Mouse (Mus musculus) kidney, postnatal 0 days (tissue): ENCODE data around the gene Kcnj14. TPM values are rescaled to one million over a fixed set of nuclear protein-coding genes. Genes with fewer than 3 reads are reported as not detected.

Experiments
- ATAC-seq: fragments of 200-750 bp; cut with Nextera tagmentation; replicated peaks from 2 replicates; pipeline ENCODE4 v1.8.0; 2017; ENCODE audit warnings: low read depth, moderate number of reproducible peaks, moderate TSS enrichment, moderate library complexity; ENCODE audit not compliant: low FRiP score
- DNase-seq: peaks from one replicate; pipeline ENCODE4 v3.0.0-alpha.2; 2016; ENCODE audit warnings: low spot score
- H3K27ac ChIP-seq: fragments of 300-500 bp; sonication (generic); 2 replicates; pipeline ENCODE4 v1.5.1; 2014; ENCODE audit warnings: mild to moderate bottlenecking
- H3K27me3 ChIP-seq: fragments of 300-500 bp; sonication (generic); 2 replicates; pipeline ENCODE4 v1.6.1; 2014; ENCODE audit warnings: low read length, mixed read lengths; ENCODE audit not compliant: insufficient read depth
- H3K36me3 ChIP-seq: fragments of 300-500 bp; sonication (generic); 2 replicates; pipeline ENCODE4 v1.6.1; 2014; ENCODE audit warnings: low read length, mixed read lengths; ENCODE audit not compliant: insufficient read depth
- H3K4me1 ChIP-seq: fragments of 300-500 bp; sonication (generic); replicated peaks from 2 replicates; pipeline ENCODE4 v1.6.1; 2014; ENCODE audit warnings: antibody characterized with exemption, low read length, mixed read lengths; ENCODE audit not compliant: insufficient read depth
- H3K4me2 ChIP-seq: fragments of 300-500 bp; sonication (generic); 2 replicates; pipeline ENCODE4 v1.6.1; 2014; ENCODE audit warnings: mild to moderate bottlenecking, low read length, moderate library complexity, mixed read lengths
- H3K4me3 ChIP-seq: fragments of 300-500 bp; sonication (generic); replicated peaks from 2 replicates; pipeline ENCODE4 v1.5.1; 2014; ENCODE audit warnings: low read depth, low read length
- H3K9ac ChIP-seq: fragments of 300-500 bp; sonication (generic); 2 replicates; pipeline ENCODE4 v1.6.1; 2014; ENCODE audit warnings: low read depth, low read length
- H3K9me3 ChIP-seq: fragments of 300-500 bp; sonication (generic); replicated peaks from 2 replicates; pipeline ENCODE4 v1.6.1; 2016; ENCODE audit warnings: low read length, inconsistent platforms, mixed read lengths
- CTCF ChIP-seq: IDR thresholded peaks from 2 replicates; pipeline ENCODE4 v1.5.1; 2016; ENCODE audit warnings: antibody characterized with exemption, low read depth, mild to moderate bottlenecking, moderate library complexity
- WGBS: fragments of 180-500 bp; shearing (Covaris S2); extraction: QIAGEN DNeasy Blood & Tissue Kit; methylation state at CpG from one replicate; pipeline ENCODE4 v1.1.7; 2014; 5-methylcytosine and 5-hydroxymethylcytosine counted together
- polyA plus RNA-seq: library from polyadenylated mRNA; unstranded; fragments of >200 nt; fragmentation: Nextera tagmentation; extraction: Ambion mirVana; gene quantifications from 2 replicates; pipeline ENCODE4 v1.2.1, GENCODE M21; 2015

The Kcnj14 gene
- 0.80 and 1.3 TPM in 2 replicates for polyA plus RNA-seq

GRCm38 (mm10) chr7:45824598-45824997 lies at the start of gene Kcnj14:
Kcnj14 (minus strand) TSS chr7:45824782.
- Histone ChIP-seq H3K9me3 (no peaks in the 10 kb centered on the region), H3K4me2 (no peak within 1 kb of the TSS), H3K27ac (no peak within 1 kb of the TSS), H3K9ac (no peak within 1 kb of the TSS), H3K27me3 (no peaks in the 10 kb centered on the region), H3K36me3 (peaks cover 32% of the 10 kb centered on the region), H3K4me1 (peaks cover under 1% of the 10 kb centered on the region; the same call in 1 of the 2 replicates), H3K4me3 (no peak within 1 kb of the TSS)
- 74% methylated on average over 7 of the region's 7 CpGs for WGBS
- DNase-seq (no peak), ATAC-seq (no peak)
- no peak for TF ChIP-seq CTCF

- TF ChIP-seq CTCF, result peak; percentile 51
- peak overlapping the region; percentile 72 for H3K4me2 ChIP-seq
- peak overlapping the region; percentile 93 for H3K27ac ChIP-seq
- peak overlapping the region; percentile 75 for H3K4me3 ChIP-seq
- DNase-seq (peak; percentile 76), ATAC-seq (peak; percentile 60)
- peaks cover 16% of the 10 kb centered on the region for H3K27me3 ChIP-seq
- peak overlapping the region; percentile 90 for H3K9ac ChIP-seq
- H3K36me3 ChIP-seq, result peaks cover 21% of the 10 kb centered on the region
- H3K9me3 ChIP-seq, result no peaks in the 10 kb centered on the region
- peaks cover 20% of the 10 kb centered on the region; the same call in 1 of the 2 replicates for H3K4me1 ChIP-seq
- WGBS, result under 1% methylated on average over 28 of the region's 28 CpGs
Observed at GRCm38 (mm10) chr7:45873061-45873947, 48.7 kb upstream of the Kcnj14 start.

GRCm38 (mm10) chr7:45872624-45873023 lies 48.0 kb upstream of the Kcnj14 start, which contains the start of gene Kdelr1:
Kdelr1 (plus strand) TSS chr7:45872772.
- ATAC-seq, result peak; percentile 69
- WGBS, result 4% methylated on average over 18 of the region's 18 CpGs

GRCm38 (mm10) chr7:45870282-45871058 lies 45.9 kb upstream of the Kcnj14 start:
- no peaks in the 10 kb centered on the region for H3K9me3 ChIP-seq
- peaks cover under 1% of the 10 kb centered on the region; the same call in 1 of the 2 replicates for H3K36me3 ChIP-seq
- H3K9ac ChIP-seq, result peak overlapping the region; percentile 50
- TF ChIP-seq CTCF, result 0 out of 2 replicates have a peak, but pooled peaks have one; percentile 9
- WGBS, result 2% methylated on average over 28 of the region's 30 CpGs
- H3K4me2 ChIP-seq, result peak overlapping the region; percentile 52
- DNase-seq, result no peak
- H3K4me1 ChIP-seq, result peaks cover 22% of the 10 kb centered on the region; the same call in 1 of the 2 replicates
- H3K27me3 ChIP-seq, result peaks cover 16% of the 10 kb centered on the region
- ATAC-seq, result no peak
- H3K27ac ChIP-seq, result no peak overlapping the region
- peak overlapping the region; percentile 24 for H3K4me3 ChIP-seq

More at GRCm38 (mm10) chr7:45872624-45873023, 48.0 kb upstream of the Kcnj14 start, which contains the start of gene Kdelr1:
- peak within 1 kb of the TSS; percentile 75 for H3K4me3 ChIP-seq
- H3K9ac ChIP-seq, result peak within 1 kb of the TSS; percentile 90
- peaks cover 18% of the 10 kb centered on the region for H3K36me3 ChIP-seq
- peak; percentile 97 for DNase-seq
- peak; percentile 94 for TF ChIP-seq CTCF
- H3K9me3 ChIP-seq, result no peaks in the 10 kb centered on the region
- peaks cover 16% of the 10 kb centered on the region for H3K27me3 ChIP-seq
- H3K4me1 ChIP-seq, result peaks cover 22% of the 10 kb centered on the region; the same call in 1 of the 2 replicates
- H3K27ac ChIP-seq, result peak within 1 kb of the TSS; percentile 93
- peak within 1 kb of the TSS; percentile 72 for H3K4me2 ChIP-seq

GRCm38 (mm10) chr7:45869787-45870186 lies 45.2 kb upstream of the Kcnj14 start:
- Histone ChIP-seq H3K27ac (no peak overlapping the region), H3K4me3 (no peak overlapping the region), H3K36me3 (no peaks in the 10 kb centered on the region), H3K9ac (peak overlapping the region; percentile 37; the same call in 1 of the 2 replicates), H3K4me1 (peaks cover 22% of the 10 kb centered on the region; the same call in 1 of the 2 replicates), H3K27me3 (peaks cover 16% of the 10 kb centered on the region), H3K4me2 (peak overlapping the region; percentile 52), H3K9me3 (no peaks in the 10 kb centered on the region)
- ATAC-seq, result no peak
- TF ChIP-seq CTCF, result no peak
- no peak for DNase-seq
- 3% methylated on average over 14 of the region's 14 CpGs for WGBS
